Mouse (Mus musculus) heart, embryonic 11.5 days (tissue): ENCODE data around the gene Gm20708. TPM values are rescaled to one million over a fixed set of nuclear protein-coding genes. Genes with fewer than 3 reads are reported as not detected.

Experiments used
- ATAC-seq: fragments of 200-750 bp; cut with Nextera tagmentation; replicated peaks from 2 replicates; pipeline ENCODE4 v1.8.0; 2017; ENCODE audit warnings: moderate library complexity; ENCODE audit not compliant: insufficient number of reproducible peaks, low FRiP score, low TSS enrichment
- H3K27ac ChIP-seq: fragments of 300-500 bp; sonication (generic); 2 replicates; pipeline ENCODE4 v1.5.1; 2014; ENCODE audit warnings: mild to moderate bottlenecking, low read depth, low read length
- H3K27me3 ChIP-seq: fragments of 300-500 bp; sonication (generic); 2 replicates; pipeline ENCODE4 v1.6.1; 2014; ENCODE audit warnings: mild to moderate bottlenecking, low read length, mixed read lengths; ENCODE audit not compliant: control insufficient read depth, insufficient read depth
- H3K36me3 ChIP-seq: fragments of 300-500 bp; sonication (generic); 2 replicates; pipeline ENCODE4 v1.6.1; 2014; ENCODE audit warnings: mild to moderate bottlenecking, low read length, moderate library complexity, mixed read lengths; ENCODE audit not compliant: control insufficient read depth, insufficient read depth
- H3K4me1 ChIP-seq: fragments of 300-500 bp; sonication (generic); 2 replicates; pipeline ENCODE4 v1.6.1; 2014; ENCODE audit warnings: low read length; ENCODE audit not compliant: control insufficient read depth, insufficient read depth
- H3K4me2 ChIP-seq: fragments of 300-500 bp; sonication (generic); 2 replicates; pipeline ENCODE4 v1.6.1; 2014; ENCODE audit warnings: mild to moderate bottlenecking, moderate library complexity
- H3K4me3 ChIP-seq: fragments of 300-500 bp; sonication (generic); 2 replicates; pipeline ENCODE4 v1.5.1; 2014; ENCODE audit warnings: low read depth, low read length
- H3K9ac ChIP-seq: fragments of 300-500 bp; sonication (generic); 2 replicates; pipeline ENCODE4 v1.6.1; 2014; ENCODE audit warnings: mild to moderate bottlenecking, low read depth, low read length, moderate library complexity
- H3K9me3 ChIP-seq: fragments of 300-500 bp; sonication (generic); replicated peaks from 2 replicates; pipeline ENCODE4 v1.6.1; 2016; ENCODE audit warnings: low read length; ENCODE audit not compliant: control insufficient read depth
- WGBS: fragments of 180-500 bp; shearing (Covaris S2); extraction: QIAGEN DNeasy Blood & Tissue Kit; methylation state at CpG from one replicate; pipeline ENCODE4 v1.1.7; 2014; ENCODE audit not compliant: insufficient replicate concordance; 5-methylcytosine and 5-hydroxymethylcytosine counted together
- polyA plus RNA-seq: library from polyadenylated mRNA; unstranded; fragments of >200 nt; fragmentation: Nextera tagmentation; extraction: Ambion mirVana; gene quantifications from 2 replicates; pipeline ENCODE4 v1.2.1, GENCODE M21; 2014

The Gm20708 gene
- polyA plus RNA-seq, 1 experiment from 2014 or later = 0.62 TPM

DNA sequence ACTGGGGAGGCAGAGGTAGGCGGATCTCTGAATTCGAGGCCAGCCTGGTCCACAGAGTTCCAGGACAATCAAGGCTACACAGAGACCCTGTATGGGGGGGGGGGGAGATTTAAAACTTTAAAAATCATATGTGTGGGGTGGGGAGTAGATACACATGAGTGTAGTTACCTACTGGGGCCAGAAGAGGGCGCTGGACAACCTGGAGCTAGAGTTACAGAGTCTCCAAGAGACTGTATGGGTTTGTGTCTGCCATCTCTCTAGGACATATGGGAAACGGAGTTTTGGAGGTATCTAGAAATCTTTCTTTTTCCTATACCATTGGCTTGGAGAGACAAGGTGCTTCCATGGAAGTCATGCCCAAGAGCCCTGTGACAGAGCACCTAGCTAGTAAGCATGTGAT lies 65.0 kb downstream of the Gm20708 start:
- no peak overlapping the region for H3K9ac ChIP-seq
- 50% methylated on average over 4 of the region's 4 CpGs for WGBS
- H3K4me3 ChIP-seq = no peak overlapping the region
- peaks cover 35% of the 10 kb centered on the region for H3K4me1 ChIP-seq
- H3K4me2 ChIP-seq = no peak overlapping the region
- 0 out of 2 replicates have a peak, but pooled peaks cover 1% of the 10 kb centered on the region for H3K27me3 ChIP-seq
- no peak overlapping the region for H3K27ac ChIP-seq
- no peaks in the 10 kb centered on the region for H3K9me3 ChIP-seq
- H3K36me3 ChIP-seq = no peaks in the 10 kb centered on the region
- no peak for ATAC-seq

DNA sequence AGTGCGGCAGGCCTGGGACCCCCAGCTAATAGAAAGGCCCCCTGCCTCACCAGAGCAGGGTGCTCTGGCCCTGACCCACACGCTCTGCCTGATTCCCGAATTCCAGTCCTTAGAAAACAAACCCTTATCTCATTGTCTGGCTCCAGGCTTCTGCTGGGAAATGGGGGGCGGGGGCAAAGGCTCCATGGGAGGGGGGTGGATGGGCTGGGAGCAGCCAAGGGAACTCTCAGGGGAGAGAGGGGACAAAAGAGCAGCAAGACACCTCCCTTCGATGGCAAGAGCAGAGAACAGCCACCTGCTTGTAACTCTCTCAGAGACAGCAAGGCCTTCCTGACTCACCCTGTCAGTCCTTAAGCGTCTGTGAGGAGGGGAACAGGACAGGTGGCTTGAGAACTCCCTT lies 66.2 kb downstream of the Gm20708 start:
- Histone ChIP-seq H3K4me2 (0 out of 2 replicates have a peak overlapping the region, but pooled peaks have one; percentile 6), H3K27ac (peak overlapping the region; percentile 47; the same call in 1 of the 2 replicates)

DNA sequence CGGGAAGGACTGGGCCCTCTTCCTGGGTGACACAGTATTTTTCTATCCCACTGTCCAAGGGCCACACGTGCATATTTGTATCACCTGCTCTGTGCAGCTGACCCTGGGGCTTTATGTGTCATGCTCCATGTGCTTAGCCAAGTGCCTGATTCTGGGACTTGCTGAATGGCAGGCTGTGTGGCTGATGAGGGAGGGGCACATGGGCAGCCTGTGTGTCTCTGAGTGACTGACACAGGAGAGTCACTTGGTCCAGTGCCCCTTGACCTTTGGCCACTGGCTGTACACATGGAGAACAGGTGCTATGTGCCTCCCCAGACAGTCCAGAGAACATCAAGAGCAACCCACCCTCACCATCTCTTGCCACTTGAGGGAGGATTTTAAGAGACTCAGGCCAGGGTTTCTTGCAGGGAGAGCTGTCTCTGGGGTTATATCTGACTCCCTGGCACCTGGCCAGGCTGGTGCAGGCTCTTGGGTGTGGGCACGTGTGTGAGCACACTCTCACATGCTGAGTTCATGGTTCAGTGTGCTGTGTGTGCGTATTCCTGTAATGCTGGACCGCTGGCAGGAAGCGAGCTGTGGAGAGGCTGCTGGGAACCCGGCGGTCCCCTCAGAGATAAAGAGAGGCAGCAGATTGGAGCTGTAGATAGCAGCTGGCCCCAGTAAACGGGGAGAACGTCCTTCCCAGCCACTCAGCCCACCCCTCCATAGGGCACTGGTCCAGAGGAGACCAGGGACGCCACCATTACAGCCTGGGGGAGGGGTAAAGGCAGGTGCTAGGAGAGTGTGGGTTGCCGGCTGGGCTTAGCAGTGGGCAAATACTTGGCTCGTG lies 68.7 kb downstream of the Gm20708 start:
- no peaks in the 10 kb centered on the region for H3K9me3 ChIP-seq
- H3K36me3 ChIP-seq = no peaks in the 10 kb centered on the region
- WGBS = 16% methylated on average over 13 of the region's 13 CpGs
- 0 out of 2 replicates have a peak, but pooled peaks cover 2% of the 10 kb centered on the region for H3K27me3 ChIP-seq
- H3K4me3 ChIP-seq = no peak overlapping the region; the same call in 1 of the 2 replicates
- H3K27ac ChIP-seq = peak overlapping the region; percentile 66
- peak overlapping the region; percentile 51 for H3K4me2 ChIP-seq
- ATAC-seq = 0 out of 2 replicates have a peak, but pooled peaks have one; percentile 11
- peaks cover 43% of the 10 kb centered on the region for H3K4me1 ChIP-seq
- peak overlapping the region; percentile 54; the same call in 1 of the 2 replicates for H3K9ac ChIP-seq

More for the DNA sequence above, 66.2 kb downstream of the Gm20708 start:
- no peak overlapping the region; the same call in 1 of the 2 replicates for H3K9ac ChIP-seq
- no peaks in the 10 kb centered on the region for H3K9me3 ChIP-seq
- no peaks in the 10 kb centered on the region for H3K36me3 ChIP-seq
- WGBS = 15% methylated on average over 6 of the region's 6 CpGs
- H3K27me3 ChIP-seq = 0 out of 2 replicates have a peak, but pooled peaks cover 2% of the 10 kb centered on the region
- H3K4me1 ChIP-seq = peaks cover 35% of the 10 kb centered on the region
- ATAC-seq = no peak
- no peak overlapping the region for H3K4me3 ChIP-seq

DNA sequence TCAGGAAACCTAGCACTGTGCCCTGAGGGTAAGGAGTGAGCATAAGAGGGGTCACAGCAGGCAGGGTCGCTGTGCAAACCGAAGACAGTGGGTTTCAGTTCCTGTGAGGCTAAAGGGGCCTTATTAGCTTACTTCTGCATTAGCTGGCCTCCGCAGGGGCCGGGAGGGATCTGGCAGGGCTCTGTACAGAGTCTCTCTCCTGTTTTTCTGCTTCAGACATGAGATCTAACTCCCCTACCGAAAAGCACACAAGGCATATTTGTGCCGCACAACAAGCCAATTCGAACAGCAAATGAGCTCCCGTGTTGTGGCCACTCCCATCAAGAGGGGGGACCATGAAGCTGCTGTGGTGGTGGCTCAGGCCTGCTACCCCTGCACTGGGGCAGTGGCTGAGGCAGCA lies 69.4 kb downstream of the Gm20708 start:
- WGBS = 40% methylated on average over 8 of the region's 8 CpGs
- H3K36me3 ChIP-seq = no peaks in the 10 kb centered on the region
- 0 out of 2 replicates have a peak, but pooled peaks cover 2% of the 10 kb centered on the region for H3K27me3 ChIP-seq
- H3K9me3 ChIP-seq = no peaks in the 10 kb centered on the region
- peak overlapping the region; percentile 54; the same call in 1 of the 2 replicates for H3K9ac ChIP-seq
- no peak for ATAC-seq
- H3K27ac ChIP-seq = no peak overlapping the region
- H3K4me1 ChIP-seq = peaks cover 43% of the 10 kb centered on the region
- peak overlapping the region; percentile 51; the same call in 1 of the 2 replicates for H3K4me2 ChIP-seq
- H3K4me3 ChIP-seq = no peak overlapping the region

DNA sequence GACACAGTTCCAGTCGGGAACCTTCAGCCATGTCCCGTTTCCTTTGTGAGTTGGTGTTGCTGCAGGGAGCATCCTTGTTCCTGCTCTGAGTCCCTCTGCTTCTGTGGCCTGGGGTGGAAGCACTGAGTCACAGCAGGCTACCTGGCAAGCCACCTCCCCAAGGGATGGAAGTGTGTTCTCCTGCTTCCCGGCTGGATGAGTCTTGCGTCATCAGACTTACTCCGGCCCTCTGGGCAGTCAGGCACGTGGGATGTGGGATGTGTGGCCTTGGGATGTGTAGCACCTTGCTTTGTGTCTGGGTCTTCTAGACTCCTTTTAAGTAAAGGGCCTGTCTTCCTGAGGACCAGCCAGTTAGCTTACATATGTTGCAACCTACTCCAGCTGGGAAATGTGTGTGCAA lies 70.2 kb downstream of the Gm20708 start:
- WGBS = 74% methylated on average over 6 of the region's 6 CpGs
- Histone ChIP-seq H3K9ac (no peak overlapping the region), H3K27me3 (0 out of 2 replicates have a peak, but pooled peaks cover 2% of the 10 kb centered on the region), H3K4me1 (peaks cover 43% of the 10 kb centered on the region), H3K27ac (no peak overlapping the region), H3K9me3 (no peaks in the 10 kb centered on the region), H3K36me3 (no peaks in the 10 kb centered on the region), H3K4me3 (no peak overlapping the region), H3K4me2 (no peak overlapping the region)
- ATAC-seq = no peak

DNA sequence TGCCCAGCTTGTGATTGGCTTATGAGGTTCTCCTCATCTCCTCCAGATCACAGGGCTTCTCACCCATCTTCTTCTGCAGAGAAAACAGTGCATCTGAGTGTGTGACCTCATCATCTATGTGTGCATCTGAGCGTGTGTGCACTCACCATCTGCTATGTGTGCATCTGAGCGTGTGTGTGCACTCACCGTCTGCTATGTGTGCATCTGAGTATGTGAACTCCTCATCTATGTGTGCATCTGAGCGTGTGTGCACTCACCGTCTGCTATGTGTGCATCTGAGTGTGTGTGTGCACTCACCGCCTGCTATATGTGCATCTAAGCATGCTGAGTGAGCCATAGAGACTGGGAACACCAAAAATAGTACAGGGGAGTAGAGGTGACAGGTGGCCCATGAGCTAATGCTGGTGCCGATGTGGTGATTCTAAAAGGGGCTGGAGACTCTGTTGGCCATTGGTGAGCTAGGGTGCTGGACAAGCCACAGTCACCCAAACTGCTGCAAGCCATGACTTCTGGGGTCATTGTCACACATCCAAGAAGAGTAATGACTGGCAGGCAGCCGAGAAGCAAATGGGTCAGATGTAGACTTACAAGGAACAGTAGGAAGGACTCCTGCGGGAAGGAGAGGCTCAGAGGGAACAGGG lies 71.0 kb downstream of the Gm20708 start:
- no peak for ATAC-seq
- H3K9me3 ChIP-seq = no peaks in the 10 kb centered on the region
- no peak overlapping the region for H3K4me3 ChIP-seq
- 0 out of 2 replicates have a peak, but pooled peaks cover 2% of the 10 kb centered on the region for H3K27me3 ChIP-seq
- no peak overlapping the region for H3K27ac ChIP-seq
- H3K4me1 ChIP-seq = peaks cover 37% of the 10 kb centered on the region
- WGBS = 79% methylated on average over 9 of the region's 9 CpGs
- no peak overlapping the region for H3K4me2 ChIP-seq
- no peaks in the 10 kb centered on the region for H3K36me3 ChIP-seq
- no peak overlapping the region for H3K9ac ChIP-seq

DNA sequence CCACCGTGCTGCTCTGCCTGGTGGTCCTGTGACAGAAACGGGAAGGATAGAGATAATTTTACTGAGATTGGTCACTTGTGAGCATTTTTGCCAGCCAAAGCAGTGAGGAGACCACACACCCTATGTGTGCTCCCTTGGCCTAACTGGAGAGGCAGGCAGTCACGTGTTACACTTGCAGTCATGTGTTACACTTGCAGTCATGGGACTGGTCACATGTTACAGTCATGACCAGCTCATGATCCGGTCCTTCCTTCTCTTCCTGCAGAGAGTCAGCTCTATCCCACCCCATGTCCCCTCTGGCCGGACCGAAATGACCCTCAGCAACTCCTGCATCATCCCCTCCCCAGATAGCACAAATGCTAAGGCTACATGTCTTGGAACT lies 71.5 kb downstream of the Gm20708 start:
- H3K4me2 ChIP-seq = no peak overlapping the region
- 64% methylated on average over 6 of the region's 6 CpGs for WGBS
- no peaks in the 10 kb centered on the region for H3K9me3 ChIP-seq
- H3K4me3 ChIP-seq = no peak overlapping the region
- 0 out of 2 replicates have a peak, but pooled peaks cover 2% of the 10 kb centered on the region for H3K27me3 ChIP-seq
- no peak overlapping the region for H3K27ac ChIP-seq
- no peak overlapping the region for H3K9ac ChIP-seq
- no peaks in the 10 kb centered on the region for H3K36me3 ChIP-seq
- peaks cover 32% of the 10 kb centered on the region for H3K4me1 ChIP-seq
- ATAC-seq = no peak

DNA sequence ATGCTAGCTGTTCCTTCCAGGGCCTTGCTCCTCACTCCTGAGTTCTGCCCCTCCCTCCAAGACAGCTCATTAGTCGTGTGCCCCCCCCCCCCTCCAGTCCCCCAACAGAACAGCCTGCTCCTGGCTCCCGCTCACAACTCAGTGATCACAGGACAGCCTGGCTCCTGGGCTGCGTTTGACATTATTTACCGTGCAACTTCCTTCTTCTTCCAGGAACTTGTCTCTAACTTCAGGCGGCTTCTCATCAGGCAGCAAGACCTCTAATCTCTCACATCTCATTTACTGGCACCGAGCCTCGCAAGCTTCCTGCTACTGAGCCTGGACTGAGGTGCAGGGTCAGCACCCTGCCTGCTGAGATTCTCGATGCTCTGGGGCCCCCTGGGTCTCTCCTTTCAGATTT lies 72.3 kb downstream of the Gm20708 start:
- Histone ChIP-seq H3K4me2 (no peak overlapping the region; the same call in 1 of the 2 replicates), H3K4me3 (no peak overlapping the region), H3K4me1 (peaks cover 30% of the 10 kb centered on the region), H3K27ac (peak overlapping the region; percentile 62), H3K9ac (no peak overlapping the region), H3K27me3 (0 out of 2 replicates have a peak, but pooled peaks cover 2% of the 10 kb centered on the region), H3K9me3 (no peaks in the 10 kb centered on the region), H3K36me3 (no peaks in the 10 kb centered on the region)
- ATAC-seq = no peak
- WGBS = 11% methylated on average over 7 of the region's 8 CpGs
